Mouse (Mus musculus) testis, postnatal 14 days (tissue): ENCODE results near the gene Muc3.
"Not testable (repeated sequence)": the region's sequence is repeated elsewhere in the genome, so short reads cannot be mapped to it uniquely, and the experiment has no call there.

Experiments used
- DNase-seq: peaks from one replicate; pipeline ENCODE4 v3.0.0; 2021; ENCODE audit warnings: low spot score

Gene Muc3

DNA sequence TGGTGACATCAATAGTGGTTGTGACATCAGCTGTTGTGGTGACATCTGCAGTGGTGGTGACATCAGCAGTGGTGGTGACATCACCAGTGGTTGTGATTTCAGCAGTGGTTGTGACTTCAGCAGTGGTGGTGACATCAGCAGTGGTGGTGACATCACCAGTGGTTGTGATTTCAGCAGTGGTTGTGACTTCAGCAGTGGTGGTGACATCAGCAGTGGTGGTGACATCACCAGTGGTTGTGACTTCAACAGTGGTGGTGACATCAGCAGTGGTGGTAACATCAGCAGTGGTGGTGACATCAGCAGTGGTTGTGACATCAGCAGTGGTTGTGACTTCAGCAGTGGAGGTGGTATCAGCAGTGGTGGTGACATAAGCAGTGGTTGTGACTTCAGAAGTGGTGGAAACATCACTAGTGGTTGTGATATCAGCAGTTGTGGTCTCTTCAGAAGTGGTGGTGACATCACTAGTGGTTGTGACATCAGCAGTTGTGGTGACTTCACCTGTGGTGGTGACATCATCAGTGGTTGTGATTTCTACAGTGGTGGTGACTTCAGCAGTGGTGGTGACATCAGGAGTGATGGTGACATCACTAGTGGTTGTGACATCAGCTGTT, at the start of gene Muc3:
Muc3 (minus strand) TSS at position 51 of the 611 bp plus-strand sequence.
- not testable (repeated sequence) for DNase-seq

DNA sequence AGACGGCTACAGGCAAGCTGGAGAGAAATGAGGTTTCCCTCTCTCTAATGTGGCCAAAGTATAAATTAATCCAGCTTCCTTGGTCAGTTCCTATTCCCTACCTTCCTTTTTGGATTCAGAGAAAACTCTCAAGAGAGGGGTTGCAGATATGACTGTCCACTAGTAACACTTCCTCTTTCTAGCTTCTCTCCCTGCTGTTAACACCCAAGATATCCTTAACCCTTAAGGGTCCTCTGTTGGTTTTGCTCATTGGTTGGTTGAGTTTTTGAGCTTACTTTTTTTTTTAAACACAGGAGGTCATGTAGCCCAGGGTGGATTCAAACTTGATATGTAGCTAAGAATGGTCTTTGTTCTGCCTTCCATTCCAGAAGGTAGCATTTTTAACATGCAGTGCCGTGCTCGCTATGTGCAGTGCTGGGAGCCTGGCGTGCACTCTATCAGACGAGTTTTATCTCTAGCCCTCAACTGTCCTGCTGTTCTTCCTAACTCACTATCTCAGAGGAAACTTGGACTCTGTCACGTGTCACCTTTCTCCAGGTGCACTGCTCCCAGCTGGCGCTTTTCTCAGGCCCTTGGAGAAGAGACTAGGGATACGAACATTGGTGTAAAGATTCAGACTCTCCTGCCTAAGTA, 45.5 kb upstream of the Muc3 start:
- no peak for DNase-seq

DNA sequence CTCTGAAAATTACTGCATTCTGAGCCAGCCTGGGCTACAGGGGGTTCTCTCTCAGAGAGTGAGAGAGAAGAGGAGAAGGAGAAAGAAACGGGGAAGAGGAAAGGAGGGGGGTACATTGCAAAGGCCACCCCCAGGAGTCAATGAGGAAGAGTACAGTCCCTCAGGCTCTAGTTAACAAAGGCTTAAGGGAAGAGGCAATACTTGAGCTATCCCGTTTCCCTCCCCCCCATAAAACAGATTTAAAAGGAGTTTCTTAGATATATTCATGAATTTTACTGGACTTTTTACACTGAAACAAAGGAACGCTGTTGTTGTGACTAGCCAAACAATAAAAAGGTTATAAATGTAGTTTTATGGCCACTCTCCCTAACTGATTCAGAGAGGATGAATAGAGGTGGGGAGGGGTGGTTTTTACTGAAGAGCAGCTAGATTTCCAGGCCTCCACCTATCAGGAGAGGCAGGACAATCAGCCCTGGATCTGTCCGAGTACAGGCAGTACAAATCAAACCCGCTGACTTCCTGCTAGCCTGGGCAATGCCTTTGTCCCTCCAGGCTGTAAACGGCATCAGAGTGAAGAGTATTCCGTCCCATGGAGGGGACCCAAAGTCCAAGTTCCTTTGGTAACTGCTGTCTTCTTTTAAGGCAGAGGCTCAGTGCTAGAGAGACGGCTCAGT, 44.3 kb upstream of the Muc3 start:
- no peak for DNase-seq

DNA sequence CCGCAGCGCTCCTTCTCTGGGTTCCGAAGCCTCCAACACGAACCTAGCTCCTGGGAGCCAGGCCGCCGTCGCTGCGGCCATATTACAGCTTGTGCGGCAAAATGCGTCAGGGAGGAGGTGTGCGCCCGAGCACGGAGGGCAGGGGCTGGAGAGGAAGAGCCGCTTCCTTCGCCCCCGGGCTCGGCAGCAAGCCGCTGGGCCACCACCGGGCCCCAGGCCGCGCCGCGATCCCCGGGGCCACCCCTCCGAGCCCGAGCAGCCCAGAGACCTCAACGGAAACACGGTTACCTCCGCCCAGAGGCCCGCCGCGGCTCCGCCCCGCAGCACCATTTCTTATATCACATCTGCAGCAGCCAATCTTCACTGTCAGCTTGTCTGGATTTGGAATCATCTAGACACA, 40.2 kb upstream of the Muc3 start:
- no peak for DNase-seq

DNA sequence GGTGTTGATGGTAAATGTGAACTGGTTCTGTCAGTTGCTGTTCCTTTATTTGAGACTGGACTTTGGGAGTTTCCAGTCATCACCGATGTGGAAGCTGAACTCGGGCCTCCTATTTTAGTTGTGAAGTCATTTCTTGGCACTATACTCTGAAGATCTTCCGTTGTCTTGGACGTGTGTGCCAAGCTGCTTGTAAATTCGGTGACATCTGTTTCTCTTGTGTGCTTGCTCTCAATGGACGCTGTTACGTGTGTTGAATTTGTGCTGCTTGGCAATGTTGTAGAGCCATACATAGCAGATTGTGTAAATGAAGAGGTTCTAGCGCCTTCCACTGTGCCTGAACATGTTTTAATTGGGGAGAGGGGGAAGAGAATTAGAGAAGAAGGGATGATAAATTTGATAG, 36.2 kb upstream of the Muc3 start:
- DNase-seq, result no peak

DNA sequence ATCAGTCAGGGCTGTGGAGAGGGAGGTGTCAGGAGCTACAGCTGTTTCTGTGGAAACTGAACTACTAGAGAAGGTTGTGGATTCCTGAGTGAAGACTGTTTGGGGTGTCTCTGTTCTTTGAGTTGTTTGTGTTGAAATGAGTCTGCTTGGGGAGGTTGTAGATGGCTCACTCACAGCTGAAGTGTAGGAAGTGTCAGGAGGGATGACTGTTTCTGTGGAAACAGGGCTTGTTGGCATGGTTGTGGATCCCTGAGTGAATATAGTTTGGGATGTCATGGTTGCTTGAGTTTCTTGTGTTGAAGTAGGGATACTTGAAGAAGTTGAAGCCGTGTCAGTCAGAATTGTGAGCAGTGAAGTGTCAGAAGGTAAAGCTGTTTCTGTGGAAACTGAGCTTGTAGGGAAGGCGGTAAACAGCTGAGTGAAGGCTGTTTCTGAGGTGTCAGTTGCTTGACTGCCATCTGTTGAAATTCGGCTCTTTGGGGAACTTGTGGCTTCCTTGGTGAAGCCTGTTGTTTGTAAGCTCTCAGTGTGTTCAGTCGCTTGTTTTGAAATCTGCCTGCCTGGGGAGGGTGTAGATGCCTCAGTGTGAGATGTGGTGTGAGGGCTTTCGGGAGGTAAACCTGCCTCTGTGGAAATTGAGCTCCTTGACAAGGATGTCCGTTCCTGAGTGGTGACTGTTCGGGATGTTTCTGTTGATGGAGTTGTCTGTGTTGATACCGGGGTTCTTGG, 30.7 kb upstream of the Muc3 start:
- DNase-seq, result no peak

DNA sequence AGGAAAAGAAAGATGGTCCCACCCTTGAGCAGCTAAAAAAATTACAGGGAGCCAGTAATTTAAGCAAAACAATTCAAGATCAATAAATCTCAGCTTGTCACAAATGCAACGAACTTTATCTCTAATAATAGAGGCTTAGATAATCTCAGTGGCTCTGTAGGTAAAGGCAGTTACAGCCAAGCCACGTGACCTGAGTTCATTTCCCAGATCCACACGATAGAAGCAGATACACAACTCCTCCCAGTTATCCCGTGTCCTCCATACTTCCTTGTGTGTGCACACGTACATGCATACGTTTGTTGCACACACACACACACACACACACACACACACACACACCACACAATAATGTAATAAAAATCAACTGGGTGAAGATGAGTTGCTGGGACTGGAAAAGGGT, 24.8 kb upstream of the Muc3 start:
- no peak for DNase-seq

DNA sequence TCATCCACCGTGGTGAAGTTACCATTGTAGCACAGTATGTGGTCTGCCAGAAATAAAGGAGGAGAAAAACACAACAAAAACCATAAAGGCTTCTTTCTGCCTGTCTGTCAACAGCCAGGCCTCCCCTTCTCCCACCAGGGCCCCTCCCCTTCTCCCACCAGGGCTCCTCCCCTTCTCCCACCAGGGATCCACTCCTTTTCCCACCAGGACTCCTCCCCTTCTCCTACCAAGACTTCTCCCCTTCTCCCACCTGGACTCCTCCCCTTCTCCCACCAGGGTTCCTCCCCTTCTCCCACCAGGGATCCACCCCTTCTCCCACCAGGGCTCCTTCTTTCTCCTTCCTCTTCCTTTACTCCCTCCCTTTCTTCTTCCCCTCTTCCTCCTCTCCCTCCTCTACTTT, 23.5 kb upstream of the Muc3 start:
- DNase-seq, result no peak

DNA sequence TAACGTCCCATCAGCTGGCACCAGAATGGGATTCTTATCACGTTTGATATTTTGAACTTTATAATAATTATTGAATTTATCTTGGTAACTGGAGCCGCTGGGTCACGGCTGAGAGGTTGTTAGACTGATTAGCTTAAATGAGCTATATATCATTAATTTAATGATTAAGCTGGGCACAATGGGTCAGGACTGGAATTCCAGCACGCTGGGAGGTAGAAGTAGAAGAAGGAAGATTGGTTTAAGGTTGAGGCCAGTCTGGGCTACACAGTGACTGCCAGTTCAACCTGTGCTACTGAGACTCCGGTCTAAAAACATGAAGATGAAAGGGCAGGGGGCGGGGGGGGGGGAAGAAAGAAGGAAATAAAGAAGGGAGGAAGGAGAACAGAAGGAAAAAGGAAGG, 22.4 kb upstream of the Muc3 start:
- DNase-seq, result no peak

DNA sequence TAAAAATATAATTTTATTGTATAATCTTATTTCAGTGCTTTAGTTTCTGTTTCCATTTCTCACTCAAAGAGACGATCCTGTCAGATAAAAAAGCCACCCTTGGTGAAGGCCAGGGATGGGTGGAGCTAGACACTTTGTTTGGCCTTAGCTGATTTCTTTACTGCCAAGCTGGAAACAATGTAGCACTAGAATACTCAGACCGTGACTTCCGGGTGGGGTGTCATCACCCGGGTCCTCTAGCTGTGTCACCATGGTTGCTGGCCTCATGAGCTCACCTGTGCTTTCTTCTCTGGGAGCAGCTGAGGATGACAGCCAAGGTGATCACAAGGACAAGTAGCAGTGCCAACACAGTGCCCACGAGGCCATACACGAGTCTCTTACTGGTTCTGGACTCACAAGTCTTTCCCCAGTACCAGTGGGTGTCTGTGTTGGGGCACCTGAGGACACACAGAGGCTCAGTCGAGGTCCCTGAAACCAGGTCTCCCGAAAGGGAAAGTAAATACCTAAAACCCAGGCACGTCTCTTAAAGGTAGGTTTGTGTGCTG, 21.8 kb upstream of the Muc3 start:
- no peak for DNase-seq

DNA sequence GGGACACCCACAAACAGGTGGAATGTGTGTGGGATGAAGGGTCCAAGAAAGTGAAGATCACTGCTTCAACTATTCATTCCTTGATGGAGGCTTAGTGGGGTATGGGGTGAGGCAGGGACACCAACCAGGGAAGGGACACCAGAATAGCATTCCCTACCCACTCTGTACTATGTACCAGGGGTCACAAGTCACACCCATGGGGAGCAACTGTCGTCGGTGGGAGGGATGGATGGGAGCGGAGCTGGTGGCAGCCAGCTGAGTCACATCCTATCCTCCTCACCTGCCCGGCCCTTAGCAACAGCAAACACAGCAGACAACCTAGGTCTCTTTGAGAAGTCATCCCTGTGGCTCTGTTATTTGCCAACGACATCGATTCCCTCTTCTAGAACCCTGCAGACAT, 18.4 kb upstream of the Muc3 start:
- DNase-seq, result no peak

DNA sequence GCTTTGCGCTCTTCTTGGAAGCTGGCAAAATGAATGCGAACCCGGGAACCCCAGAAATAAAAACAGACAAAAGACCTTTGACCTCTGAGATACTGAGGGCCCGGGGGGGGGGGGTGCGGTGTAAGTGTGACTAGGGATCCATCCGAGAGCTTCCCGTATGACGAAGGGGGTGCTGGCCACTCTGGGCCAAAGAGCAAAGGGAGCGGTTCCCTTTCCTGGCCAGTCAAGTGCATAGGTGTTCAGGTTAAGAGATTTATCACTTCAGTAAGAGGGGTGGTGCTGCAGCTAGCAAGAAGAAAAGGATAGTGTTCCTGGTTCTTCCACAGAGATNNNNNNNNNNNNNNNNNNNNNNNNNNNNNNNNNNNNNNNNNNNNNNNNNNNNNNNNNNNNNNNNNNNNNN, 16.9 kb upstream of the Muc3 start:
- DNase-seq, result no peak

DNA sequence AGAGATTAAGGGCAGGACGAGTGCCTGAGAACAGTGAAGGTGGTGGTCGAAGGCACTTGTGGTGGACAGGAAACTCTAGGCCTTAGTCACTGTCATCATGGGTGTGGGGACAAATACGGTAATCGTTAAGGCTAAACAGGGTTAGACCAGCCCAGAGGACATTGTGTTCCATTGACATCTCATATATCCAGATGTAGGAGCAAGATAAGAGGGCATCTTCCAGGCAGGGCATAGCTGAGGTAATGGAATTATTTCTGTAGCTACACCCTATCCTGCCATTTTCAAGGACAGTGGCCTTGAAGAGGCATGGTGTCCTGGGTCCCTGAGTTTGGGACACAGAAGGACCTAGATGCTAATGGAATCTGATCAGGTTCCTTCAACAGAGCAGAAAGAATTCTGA, 12.7 kb upstream of the Muc3 start:
- DNase-seq, result no peak

DNA sequence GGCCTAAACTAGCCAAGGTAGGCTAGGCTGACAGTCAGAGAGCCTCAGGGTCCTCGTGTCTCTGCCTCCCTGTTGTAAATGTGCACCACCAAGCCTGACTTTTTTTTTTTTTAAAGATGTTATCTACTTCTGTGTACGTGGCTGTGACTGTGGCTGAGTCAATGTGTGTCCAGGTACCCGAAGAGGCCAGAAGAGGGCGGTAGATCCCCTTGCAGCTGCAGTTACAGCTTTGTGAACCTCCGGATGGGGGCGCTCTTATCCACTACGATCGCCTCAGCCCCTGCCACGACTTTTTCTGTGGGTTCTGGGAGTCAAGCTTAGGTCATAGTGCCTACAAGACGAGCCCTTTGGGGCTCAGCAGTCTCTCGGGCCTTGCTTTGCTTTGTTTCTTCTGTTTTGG, 10.3 kb upstream of the Muc3 start:
- peak; percentile 61 for DNase-seq

DNA sequence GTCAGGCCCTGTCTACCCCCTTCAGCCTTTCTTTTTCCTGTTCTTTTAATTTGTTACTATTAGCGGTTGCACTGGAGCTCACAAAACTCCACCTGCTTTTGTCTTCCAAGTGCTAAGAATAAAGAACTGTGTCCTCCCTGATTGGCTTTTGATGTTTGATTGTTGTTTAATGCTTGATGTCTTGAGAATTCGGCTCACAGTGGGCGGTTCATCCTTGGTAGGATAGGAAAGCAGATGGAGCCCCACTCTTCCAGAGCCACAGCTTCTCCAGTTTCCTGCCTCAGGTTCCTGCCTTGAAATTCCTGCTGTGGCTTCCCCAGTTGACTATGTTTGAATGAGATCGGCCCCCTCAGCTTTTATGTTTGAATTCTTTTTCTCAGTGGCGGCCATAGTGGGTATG, 4.2 kb upstream of the Muc3 start:
- DNase-seq, result no peak

DNA sequence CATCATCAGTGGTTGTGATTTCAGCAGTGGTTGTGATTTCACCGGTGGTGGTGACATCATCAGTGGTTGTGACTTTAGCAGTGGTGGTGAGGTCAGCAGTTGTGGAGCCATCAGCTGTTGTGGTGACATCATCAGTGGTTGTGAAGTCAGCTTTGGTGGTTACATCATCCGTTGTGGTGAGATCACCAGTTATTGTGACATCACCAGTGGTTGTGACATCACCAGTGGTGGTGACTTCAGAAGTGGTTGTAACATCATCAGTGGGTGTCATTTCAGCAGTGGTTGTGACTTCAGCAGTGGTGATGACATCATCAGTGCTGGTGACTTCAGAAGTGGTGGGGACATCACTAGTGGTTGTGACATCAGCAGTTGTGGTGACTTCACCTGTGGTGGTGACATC, 3.5 kb upstream of the Muc3 start:
- DNase-seq, result no peak

DNA sequence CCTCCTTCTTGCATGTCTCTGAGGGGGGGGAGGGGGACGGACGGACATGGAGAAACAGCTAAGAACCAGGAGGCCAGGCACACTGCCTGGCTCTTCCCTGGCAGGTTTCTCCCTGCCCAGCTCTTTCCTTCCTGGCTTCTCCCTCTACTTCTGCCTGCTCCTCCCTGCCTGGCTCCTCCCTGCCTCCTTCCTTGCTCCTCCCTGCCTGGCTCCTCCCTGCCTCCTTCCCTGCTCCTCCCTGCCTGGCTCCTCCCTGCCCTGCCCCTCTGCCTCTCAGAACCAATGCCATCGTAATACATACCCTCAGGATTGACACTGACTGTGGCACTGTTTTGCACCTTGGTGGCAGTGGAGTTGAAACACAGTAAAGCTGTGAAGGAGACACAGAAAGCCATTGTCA, 8.3 kb downstream of the Muc3 start:
- no peak for DNase-seq

DNA sequence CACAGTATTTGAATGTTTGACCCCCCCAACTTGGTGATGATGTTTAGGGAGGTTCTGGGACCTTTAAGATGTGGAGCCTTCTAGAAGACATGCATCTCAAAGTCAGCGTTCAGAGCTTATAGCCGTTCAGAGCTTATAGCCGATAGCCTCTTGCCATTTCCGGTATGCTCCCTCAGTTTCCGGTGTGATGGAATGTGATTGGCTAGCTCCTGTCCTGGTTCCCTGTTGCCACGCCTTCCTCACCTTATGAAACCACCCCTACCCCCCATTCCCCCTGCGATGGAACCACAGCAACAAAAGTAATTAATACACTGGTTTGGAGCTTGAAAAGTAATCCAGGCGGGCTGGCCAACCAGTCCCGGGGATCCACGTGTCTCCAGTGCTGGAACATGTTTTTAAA, 10.1 kb downstream of the Muc3 start:
- peak; percentile 57 for DNase-seq

DNA sequence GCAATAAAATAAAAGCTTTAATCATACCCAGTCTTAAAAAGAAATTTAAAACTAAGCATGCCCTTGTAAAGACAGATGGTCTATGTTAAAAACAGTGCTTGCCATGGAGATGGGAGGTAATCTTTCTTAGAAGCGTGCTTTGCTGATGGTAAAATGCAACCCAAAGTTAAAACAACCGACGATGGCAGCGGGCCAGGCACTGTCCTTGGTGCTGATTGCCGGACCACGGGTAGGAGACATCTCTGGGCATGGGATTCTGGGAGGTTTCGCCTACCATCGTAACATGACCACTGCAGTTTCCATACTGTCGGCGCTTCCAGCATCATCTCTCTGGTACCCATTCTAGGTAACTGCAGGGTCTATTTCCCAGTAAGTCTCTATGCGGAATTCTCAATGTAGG, 14.2 kb downstream of the Muc3 start:
- no peak for DNase-seq

DNA sequence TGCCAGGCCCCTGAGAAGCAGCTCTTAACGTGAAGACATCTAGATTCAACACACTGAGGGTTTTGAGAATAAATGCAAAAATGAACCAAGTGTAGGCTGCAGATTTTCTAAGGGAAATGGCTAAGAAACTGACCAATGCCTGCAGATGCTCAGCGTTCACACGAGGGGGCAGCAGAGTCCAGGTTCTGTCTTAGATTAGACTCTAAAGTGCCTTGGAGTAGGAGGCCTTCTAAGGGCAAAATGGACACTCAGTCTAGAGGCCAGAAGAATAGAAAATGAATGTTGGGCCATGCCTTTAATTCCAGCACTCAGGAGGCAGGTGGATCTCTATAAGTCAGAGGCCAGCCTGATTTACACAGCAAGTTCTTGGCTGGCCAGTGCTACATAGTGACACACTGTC, 17.6 kb downstream of the Muc3 start:
- DNase-seq, result no peak

DNA sequence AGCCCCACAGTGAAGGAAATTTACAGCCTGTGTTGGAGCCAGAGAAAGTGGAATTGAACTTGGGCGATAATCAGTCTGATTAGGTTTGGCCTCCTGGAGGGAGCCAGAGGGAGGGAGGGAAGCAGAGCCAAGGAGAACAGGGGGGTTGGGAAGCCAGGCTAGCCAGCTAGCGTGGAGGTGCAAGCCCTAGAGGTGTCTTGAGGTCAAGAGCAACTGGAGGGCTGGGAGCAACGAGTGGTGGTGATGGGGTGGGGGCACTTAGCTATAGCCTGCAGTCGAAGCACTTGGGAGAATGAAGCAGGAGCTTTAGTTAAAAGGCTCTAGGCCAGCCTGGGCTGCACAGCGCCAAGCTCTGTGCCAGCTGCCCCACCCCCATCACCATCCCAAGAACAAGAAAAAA, 19.8 kb downstream of the Muc3 start:
- no peak for DNase-seq

DNA sequence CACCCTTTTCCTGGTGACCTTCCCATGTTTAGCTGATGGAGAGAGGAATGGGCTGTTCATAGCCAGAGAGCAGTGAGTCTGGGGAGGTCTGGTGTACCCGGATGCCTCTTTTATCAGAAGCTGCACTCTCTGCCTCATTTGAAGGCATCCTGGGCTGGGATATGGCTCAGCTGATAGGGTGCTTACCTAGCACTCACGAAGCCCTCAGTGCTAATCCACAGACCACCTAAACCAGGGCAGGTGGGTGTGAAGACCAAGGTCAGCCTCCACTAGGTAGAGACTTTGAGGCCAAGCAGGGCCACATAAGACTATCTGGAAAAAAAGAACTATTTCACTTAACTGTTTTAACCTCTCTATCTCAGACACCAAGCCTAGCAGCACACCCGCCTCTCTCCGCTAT, 25.6 kb downstream of the Muc3 start:
- DNase-seq, result no peak

DNA sequence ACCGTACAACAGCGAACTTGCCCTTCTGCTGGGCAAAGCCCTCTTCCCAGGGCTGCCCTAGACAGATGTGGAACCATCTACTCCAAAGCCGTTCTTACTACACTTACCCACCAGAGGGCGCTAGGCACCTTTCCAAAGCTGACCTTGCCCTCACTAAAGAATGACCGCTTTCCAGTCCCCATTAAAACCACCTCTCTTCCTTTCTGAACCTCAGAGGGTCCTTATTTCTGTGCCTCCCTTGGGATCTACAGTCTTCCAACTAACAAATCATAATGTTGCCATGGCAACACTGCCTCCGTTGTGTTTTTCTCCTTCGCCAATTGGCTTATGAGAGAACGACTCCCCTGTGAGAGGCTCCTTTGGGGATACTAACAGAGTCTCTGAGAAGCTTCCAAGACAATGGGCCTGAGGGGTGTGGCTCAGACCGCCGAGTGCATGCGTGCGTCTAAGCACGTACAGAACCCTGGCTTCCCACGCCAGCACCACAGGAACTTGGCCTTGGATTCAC, 26.4 kb downstream of the Muc3 start:
- DNase-seq, result peak; percentile 76
